Mouse (Mus musculus): Measurements from ENCODE around the gene Pclo. TPM values are rescaled to one million over a fixed set of nuclear protein-coding genes. Genes with fewer than 3 reads are reported as not detected.
"Not testable (repeated sequence)": the region's sequence is repeated elsewhere in the genome, so short reads cannot be mapped to it uniquely, and the experiment has no call there.

Gene Pclo
- polyA plus RNA-seq, 1 experiment from 2014 or later, result 1.7 TPM

DNA sequence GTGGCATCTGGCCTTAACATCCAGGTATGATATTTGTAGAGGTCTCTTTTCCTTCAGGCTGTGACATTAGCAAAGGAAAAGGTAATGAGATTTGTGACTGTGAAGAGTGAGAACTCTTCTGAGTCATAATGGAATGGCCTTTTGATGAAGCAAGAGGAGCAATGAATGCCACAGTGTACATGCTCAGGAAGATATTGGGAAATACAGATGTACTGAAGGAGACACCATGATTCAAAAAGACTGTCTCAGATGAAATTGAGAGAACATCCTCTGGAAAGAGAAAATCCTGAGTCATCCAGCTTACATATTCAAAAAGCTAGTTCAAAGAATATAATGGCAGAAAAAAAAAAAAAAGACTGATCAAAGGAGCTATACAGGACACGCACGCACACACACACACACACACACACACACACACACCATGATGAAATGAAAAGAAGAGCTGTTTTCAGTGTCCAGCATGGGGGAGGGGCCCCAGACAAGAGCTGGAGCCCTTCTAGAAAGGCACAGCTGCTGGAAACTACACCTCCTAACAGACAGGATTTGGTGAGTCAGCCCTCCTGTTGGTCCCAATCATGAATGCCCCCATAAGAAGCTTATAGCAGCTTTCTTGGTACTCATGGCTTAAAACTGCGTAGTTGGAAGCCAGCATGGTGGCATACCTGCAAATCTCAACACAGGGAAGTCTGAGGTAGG, 318.6 kb downstream of the Pclo start:
- WGBS, result 86% methylated on average over 3 of the region's 3 CpGs
- no peak overlapping the region for H3K27ac ChIP-seq (ENCODE audit: low read depth)
- no peaks in the 10 kb centered on the region for H3K27me3 ChIP-seq (replicated peaks; ENCODE audit: control insufficient read depth, insufficient read depth, low read length)

DNA sequence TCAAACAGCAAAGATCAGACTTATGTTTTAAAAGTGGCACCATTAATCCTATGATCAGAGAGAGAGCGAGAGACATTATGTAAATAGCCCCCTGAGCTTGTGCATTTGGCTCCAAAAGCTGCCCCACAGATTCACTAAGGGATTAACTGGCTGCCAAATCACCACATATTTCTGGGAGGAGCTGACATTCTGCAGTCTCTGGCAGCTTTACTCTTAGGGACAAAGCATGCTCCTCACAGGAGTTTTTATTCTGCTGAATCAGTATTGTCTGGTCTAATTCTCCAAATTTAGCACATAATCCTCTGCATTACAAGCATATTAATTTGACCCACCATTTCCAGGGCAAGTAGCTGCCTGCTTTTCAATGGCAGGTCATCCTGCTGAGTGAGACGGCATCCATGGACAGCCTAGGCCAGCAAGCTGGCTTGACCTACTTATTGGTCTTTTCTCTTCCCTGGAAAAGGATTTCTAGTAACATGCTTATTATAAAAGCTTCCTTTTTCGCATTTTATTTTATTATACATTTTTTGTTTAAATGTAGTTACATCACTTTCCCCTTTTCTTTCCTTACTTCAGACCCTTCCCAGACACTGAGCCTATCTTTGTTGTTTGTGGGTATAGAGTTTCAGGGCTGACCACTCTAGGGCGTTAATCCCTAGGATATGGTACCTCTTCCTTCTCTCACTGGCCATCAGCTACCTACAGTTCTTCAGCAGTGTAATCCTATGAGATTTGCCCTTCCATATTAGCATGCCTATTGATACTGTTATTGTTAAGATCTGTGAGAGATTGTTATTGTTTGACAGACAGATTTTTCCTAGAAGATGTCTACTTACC, 319.7 kb downstream of the Pclo start:
- Histone ChIP-seq H3K9me3 (ENCODE audit: control insufficient read depth, low read length) (no peaks in the 10 kb centered on the region), H3K4me3 (ENCODE audit: low read depth, low read length) (no peak overlapping the region), H3K4me1 (replicated peaks; ENCODE audit: control insufficient read depth, insufficient read depth, low read length) (no peaks in the 10 kb centered on the region), H3K27me3 (replicated peaks; ENCODE audit: control insufficient read depth, insufficient read depth, low read length) (no peaks in the 10 kb centered on the region), H3K9ac (ENCODE audit: low read length) (no peak overlapping the region), H3K27ac (ENCODE audit: low read depth) (no peak overlapping the region), H3K36me3 (ENCODE audit: control insufficient read depth, insufficient read depth, low read length) (no peaks in the 10 kb centered on the region), H3K4me2 (ENCODE audit: low read length) (no peak overlapping the region)
- no peak for DNase-seq (ENCODE audit: low spot score)
- ATAC-seq (replicated peaks; ENCODE audit: low FRiP score, low TSS enrichment, low read depth), result no peak
- WGBS, result 65% methylated on average over 4 of the region's 4 CpGs

More for the DNA sequence above, 318.6 kb downstream of the Pclo start:
- H3K4me2 ChIP-seq (ENCODE audit: low read length), result no peak overlapping the region
- no peak overlapping the region for H3K4me3 ChIP-seq (ENCODE audit: low read depth, low read length)
- H3K9me3 ChIP-seq (ENCODE audit: control insufficient read depth, low read length), result no peaks in the 10 kb centered on the region
- DNase-seq (ENCODE audit: low spot score) (no peak), ATAC-seq (replicated peaks; ENCODE audit: low FRiP score, low TSS enrichment, low read depth) (no peak)
- H3K9ac ChIP-seq (ENCODE audit: low read length), result no peak overlapping the region
- H3K36me3 ChIP-seq (ENCODE audit: control insufficient read depth, insufficient read depth, low read length), result no peaks in the 10 kb centered on the region
- H3K4me1 ChIP-seq (replicated peaks; ENCODE audit: control insufficient read depth, insufficient read depth, low read length), result no peaks in the 10 kb centered on the region

DNA sequence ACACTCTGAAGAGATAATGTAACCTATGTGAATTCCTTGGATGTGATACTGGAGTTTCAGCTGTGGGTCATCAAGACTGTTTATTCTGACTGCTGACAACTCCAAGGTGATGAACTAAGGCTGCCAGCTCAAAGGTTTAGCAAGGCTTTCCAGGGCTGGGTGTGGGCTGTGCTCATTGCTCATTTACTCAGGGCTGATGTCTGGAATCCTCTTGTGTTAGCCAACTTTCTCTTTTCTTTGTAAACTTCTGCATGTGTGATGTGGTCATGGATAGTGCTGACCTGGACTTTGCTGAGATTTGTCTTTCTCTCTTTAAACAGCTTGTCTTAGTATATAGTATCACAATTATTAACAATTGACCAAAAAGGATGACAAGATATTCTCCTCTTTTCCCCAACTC, 338.9 kb downstream of the Pclo start:
- DNase-seq (ENCODE audit: low spot score) (no peak), ATAC-seq (replicated peaks; ENCODE audit: low FRiP score, low TSS enrichment, low read depth) (no peak)
- Histone ChIP-seq H3K27me3 (replicated peaks; ENCODE audit: control insufficient read depth, insufficient read depth, low read length) (no peaks in the 10 kb centered on the region), H3K27ac (ENCODE audit: low read depth) (no peak overlapping the region), H3K4me3 (ENCODE audit: low read depth, low read length) (no peak overlapping the region), H3K4me2 (ENCODE audit: low read length) (no peak overlapping the region), H3K9me3 (ENCODE audit: control insufficient read depth, low read length) (no peaks in the 10 kb centered on the region), H3K4me1 (replicated peaks; ENCODE audit: control insufficient read depth, insufficient read depth, low read length) (no peaks in the 10 kb centered on the region), H3K36me3 (ENCODE audit: control insufficient read depth, insufficient read depth, low read length) (no peaks in the 10 kb centered on the region), H3K9ac (ENCODE audit: low read length) (no peak overlapping the region)

DNA sequence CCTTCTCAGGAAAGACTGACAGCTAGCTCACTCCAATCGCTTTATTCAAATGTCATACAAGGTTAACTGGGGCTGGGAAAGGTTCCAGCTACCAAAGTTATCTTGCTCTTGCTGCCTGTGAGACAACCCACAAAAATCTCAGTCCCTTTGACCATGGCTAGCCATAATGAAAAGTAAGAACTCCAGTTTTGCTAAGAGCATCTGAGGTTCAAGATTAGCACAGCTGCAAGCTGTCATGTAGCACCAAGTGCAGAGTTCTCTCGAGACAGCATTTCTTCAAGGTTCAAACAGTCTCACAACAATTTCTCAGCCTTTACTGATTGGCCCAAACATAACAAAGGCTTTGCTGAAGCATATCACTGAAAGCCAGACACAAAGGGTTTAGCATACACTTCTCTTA, 370.6 kb downstream of the Pclo start:
- not testable (repeated sequence) for H3K9ac ChIP-seq (ENCODE audit: low read length); H3K27ac ChIP-seq (ENCODE audit: low read depth); H3K4me2 ChIP-seq (ENCODE audit: low read length); H3K4me3 ChIP-seq (ENCODE audit: low read depth, low read length); H3K4me1 ChIP-seq (replicated peaks; ENCODE audit: control insufficient read depth, insufficient read depth, low read length); ATAC-seq (replicated peaks; ENCODE audit: low FRiP score, low TSS enrichment, low read depth); H3K9me3 ChIP-seq (ENCODE audit: control insufficient read depth, low read length); H3K27me3 ChIP-seq (replicated peaks; ENCODE audit: control insufficient read depth, insufficient read depth, low read length); H3K36me3 ChIP-seq (ENCODE audit: control insufficient read depth, insufficient read depth, low read length); DNase-seq (ENCODE audit: low spot score)
- WGBS, result 44% methylated on average over 2 of the region's 2 CpGs

DNA sequence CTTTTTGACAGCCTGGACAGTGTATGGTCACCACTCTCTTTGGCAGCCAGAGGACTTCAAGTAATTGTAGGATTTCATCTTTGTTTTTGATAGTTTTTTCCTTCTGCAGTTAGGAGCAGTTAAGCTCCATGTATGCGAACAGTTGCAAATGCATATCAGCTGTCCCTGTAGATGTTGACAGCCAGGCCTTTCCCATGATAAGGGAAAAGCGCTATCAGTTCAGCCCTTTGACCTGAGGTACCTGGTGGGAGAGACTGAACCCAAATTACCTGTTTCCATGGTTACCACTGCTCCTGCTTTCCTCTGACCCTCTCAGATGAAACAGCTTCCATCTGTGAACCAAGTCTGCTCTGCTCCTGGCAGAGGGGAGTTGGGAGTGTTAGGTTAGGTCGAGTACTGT, 377.5 kb downstream of the Pclo start:
- no peaks in the 10 kb centered on the region for H3K36me3 ChIP-seq (ENCODE audit: control insufficient read depth, insufficient read depth, low read length)
- H3K4me3 ChIP-seq (ENCODE audit: low read depth, low read length), result no peak overlapping the region
- H3K4me1 ChIP-seq (replicated peaks; ENCODE audit: control insufficient read depth, insufficient read depth, low read length), result no peaks in the 10 kb centered on the region
- no peaks in the 10 kb centered on the region for H3K9me3 ChIP-seq (ENCODE audit: control insufficient read depth, low read length)
- 61% methylated on average over 3 of the region's 3 CpGs for WGBS
- H3K9ac ChIP-seq (ENCODE audit: low read length), result no peak overlapping the region
- no peak for ATAC-seq (replicated peaks; ENCODE audit: low FRiP score, low TSS enrichment, low read depth)
- H3K27ac ChIP-seq (ENCODE audit: low read depth), result no peak overlapping the region
- H3K4me2 ChIP-seq (ENCODE audit: low read length), result no peak overlapping the region
- no peaks in the 10 kb centered on the region for H3K27me3 ChIP-seq (replicated peaks; ENCODE audit: control insufficient read depth, insufficient read depth, low read length)
- no peak for DNase-seq (ENCODE audit: low spot score)

DNA sequence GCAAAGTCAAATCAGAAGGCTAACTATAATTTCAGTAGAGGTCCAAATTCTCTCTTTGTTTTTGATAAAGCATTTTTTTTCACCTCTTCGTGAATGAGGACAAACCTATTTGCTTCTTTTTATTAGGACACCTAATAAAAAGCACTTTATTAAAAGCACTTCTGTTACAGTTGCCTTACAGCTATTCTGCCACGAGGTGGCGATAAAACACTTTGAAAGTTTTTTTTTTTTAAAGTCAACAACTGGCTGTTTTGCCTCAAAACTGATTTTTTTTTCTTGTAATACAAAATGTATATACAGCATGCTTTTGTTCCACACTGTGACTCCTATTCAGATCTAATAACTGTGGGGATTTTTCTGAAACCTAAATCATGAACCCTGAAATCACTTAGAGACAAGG, 388.8 kb downstream of the Pclo start:
- H3K4me2 ChIP-seq (ENCODE audit: low read length); H3K4me3 ChIP-seq (ENCODE audit: low read depth, low read length); H3K9ac ChIP-seq (ENCODE audit: low read length); H3K27ac ChIP-seq (ENCODE audit: low read depth); H3K4me1 ChIP-seq (replicated peaks; ENCODE audit: control insufficient read depth, insufficient read depth, low read length); H3K36me3 ChIP-seq (ENCODE audit: control insufficient read depth, insufficient read depth, low read length); H3K27me3 ChIP-seq (replicated peaks; ENCODE audit: control insufficient read depth, insufficient read depth, low read length); ATAC-seq (replicated peaks; ENCODE audit: low FRiP score, low TSS enrichment, low read depth); H3K9me3 ChIP-seq (ENCODE audit: control insufficient read depth, low read length); DNase-seq (ENCODE audit: low spot score): not testable (repeated sequence)
- WGBS, result 16% methylated on average over 3 of the region's 3 CpGs

All from intestine, embryonic 14.5 days (tissue).